Mouse (Mus musculus) forebrain, embryonic 10.5 days (tissue): Measurements from ENCODE around the gene Ccnd3. TPM values are rescaled to one million over a fixed set of nuclear protein-coding genes. Genes with fewer than 3 reads are reported as not detected.

Experiments used
- DNase-seq: peaks from one replicate; pipeline ENCODE4 v3.0.0-alpha.2; 2017; ENCODE audit warnings: low spot score; ENCODE audit errors: extremely low spot score
- H3K27ac ChIP-seq: fragments of 300-500 bp; sonication (generic); 2 replicates; pipeline ENCODE4 v1.5.1; 2016; ENCODE audit warnings: mild to moderate bottlenecking
- H3K27me3 ChIP-seq: fragments of 300-500 bp; sonication (generic); 2 replicates; pipeline ENCODE4 v1.6.1; 2016; ENCODE audit warnings: mild to moderate bottlenecking; ENCODE audit not compliant: poor library complexity, severe bottlenecking
- H3K36me3 ChIP-seq: fragments of 300-500 bp; sonication (generic); replicated peaks from 2 replicates; pipeline ENCODE4 v1.6.1; 2016; ENCODE audit warnings: mild to moderate bottlenecking, moderate library complexity
- H3K4me1 ChIP-seq: fragments of 300-500 bp; sonication (generic); 2 replicates; pipeline ENCODE4 v1.6.1; 2016
- H3K4me3 ChIP-seq: fragments of 300-500 bp; sonication (generic); 2 replicates; pipeline ENCODE4 v1.5.1; 2016; ENCODE audit warnings: mild to moderate bottlenecking, moderate library complexity
- H3K9me3 ChIP-seq: fragments of 300-500 bp; sonication (generic); 2 replicates; pipeline ENCODE4 v1.6.1; 2016; ENCODE audit warnings: mild to moderate bottlenecking, moderate library complexity
- WGBS: fragments of 180-500 bp; shearing (Covaris S2); methylation state at CpG from one replicate; pipeline ENCODE4 v1.1.7; 2016; 5-methylcytosine and 5-hydroxymethylcytosine counted together
- polyA plus RNA-seq: library from polyadenylated mRNA; unstranded; fragments of >200 nt; fragmentation: Nextera tagmentation; extraction: Ambion mirVana; gene quantifications from 2 replicates; pipeline ENCODE4 v1.2.1, GENCODE M21; 2016

Ccnd3 gene
- polyA plus RNA-seq, 1 experiment from 2014 or later = 296 TPM

DNA sequence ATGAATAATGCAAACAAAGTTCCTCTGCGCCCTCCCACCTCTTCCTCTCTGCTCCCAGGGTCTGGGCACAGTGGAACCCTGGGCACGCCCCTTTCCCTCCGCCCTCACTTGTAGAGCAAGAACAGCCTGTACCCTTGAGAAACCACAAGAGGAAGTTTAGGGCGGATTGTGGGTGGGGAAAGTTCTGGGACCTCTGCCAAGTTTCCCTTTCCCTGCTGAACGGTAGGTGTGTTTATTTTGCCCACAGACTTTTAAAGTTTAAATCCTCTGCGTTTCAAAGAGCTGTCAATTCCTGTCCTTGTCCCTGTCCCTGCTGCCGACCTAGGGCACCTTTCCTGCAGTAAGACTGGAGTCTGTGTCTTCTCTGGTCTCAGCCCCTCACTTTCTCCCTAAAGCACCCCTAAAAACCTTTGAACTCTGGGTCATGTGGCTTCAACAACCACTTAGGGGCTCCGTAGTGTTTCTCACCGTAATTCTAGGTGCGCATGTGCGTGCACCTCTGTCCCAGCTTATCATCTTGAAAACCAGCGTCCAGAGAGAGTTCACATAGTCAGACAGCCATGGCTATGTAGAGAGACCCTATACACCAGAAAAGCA, 3.3 kb downstream of the Ccnd3 start:
- no peak overlapping the region for H3K4me3 ChIP-seq
- WGBS = 73% methylated on average over 12 of the region's 12 CpGs

DNA sequence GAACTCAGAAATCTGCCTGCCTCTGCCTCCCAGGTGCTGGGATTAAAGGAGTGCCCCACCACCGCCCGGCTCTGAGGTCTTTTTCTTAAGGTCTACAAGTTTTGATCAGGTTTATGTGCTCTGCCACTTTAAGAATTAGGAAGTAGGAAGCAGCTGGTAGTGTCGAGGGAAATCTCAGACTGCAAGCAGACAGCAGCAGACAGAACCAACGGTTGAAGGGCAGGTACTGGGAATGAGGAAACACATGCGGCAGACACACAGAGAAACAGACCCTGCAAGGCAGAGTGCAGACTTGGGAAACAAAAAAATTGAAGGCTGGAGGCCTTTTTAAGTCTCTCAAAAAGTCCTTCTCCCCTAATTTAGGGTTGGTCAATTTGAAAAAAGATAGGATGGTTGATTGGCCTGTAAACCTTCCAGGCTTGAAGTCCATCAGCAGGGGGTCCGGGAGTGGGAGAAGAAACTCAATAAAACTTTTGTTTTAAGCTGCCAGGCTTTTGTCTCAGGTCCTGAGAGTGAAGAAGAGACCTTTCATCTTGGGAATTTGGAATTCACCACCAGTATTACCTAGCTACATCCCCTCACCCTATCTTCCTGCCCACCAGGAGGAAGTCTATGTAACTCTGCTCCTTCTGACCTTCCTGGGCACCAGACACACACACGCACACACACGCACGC, 4.3 kb downstream of the Ccnd3 start:
- Histone ChIP-seq H3K27ac (no peak overlapping the region), H3K4me3 (no peak overlapping the region), H3K9me3 (no peaks in the 10 kb centered on the region), H3K36me3 (no peaks in the 10 kb centered on the region), H3K27me3 (peaks cover 5% of the 10 kb centered on the region; the same call in 1 of the 2 replicates), H3K4me1 (peaks cover 56% of the 10 kb centered on the region)
- DNase-seq = no peak
- WGBS = 67% methylated on average over 9 of the region's 9 CpGs

More for the DNA sequence above, 3.3 kb downstream of the Ccnd3 start:
- peaks cover 5% of the 10 kb centered on the region; the same call in 1 of the 2 replicates for H3K27me3 ChIP-seq
- peaks cover 55% of the 10 kb centered on the region for H3K4me1 ChIP-seq
- no peak overlapping the region for H3K27ac ChIP-seq
- no peaks in the 10 kb centered on the region for H3K9me3 ChIP-seq
- DNase-seq = no peak
- H3K36me3 ChIP-seq = no peaks in the 10 kb centered on the region

DNA sequence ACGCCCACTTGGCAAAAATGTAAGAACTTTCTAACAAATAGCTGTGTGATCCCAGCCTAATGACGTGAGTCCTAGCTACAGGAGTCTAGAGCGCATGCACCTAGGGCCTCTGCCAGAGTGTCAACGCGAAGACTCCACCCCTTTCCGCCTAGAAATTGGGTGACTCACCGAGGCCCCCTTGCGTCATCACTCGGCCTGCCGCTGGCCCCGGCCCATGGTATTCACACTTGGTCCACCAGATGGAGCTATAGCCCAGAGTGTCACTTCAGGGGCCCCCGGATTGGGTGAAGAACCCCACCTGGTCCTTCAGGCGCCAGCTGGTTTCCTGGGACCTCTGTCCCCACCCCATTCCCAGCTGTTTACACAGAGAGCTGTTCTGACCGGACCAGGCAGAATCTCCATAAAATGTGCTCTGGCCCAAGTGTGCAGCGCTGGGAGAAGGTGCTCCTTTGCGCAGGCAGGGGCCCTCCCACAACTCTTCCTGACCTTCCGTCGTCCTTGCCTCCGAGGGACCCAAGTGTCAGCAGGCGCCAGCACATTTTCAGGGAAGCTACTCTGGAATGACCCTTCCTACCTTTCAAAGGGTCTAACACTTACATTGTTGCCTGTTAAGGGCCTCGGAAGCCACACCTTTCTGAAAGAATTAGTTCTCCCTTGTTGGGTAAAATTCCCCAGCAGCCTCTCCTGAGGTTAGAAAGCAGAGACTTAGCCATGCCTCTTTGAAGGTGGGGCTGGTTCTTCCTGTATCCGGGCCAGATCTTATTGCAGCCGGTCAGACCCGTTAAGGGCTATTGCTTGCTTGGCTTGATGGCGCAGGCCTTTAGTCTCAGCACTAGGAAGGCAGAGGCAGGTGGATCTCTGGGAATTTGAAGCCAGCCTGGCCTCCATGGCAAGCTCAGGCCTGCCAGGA, 6.5 kb downstream of the Ccnd3 start:
- Histone ChIP-seq H3K4me1 (peaks cover 37% of the 10 kb centered on the region), H3K9me3 (no peaks in the 10 kb centered on the region), H3K27me3 (no peaks in the 10 kb centered on the region), H3K4me3 (peak overlapping the region; percentile 42), H3K27ac (peak overlapping the region; percentile 84), H3K36me3 (no peaks in the 10 kb centered on the region)
- WGBS = 18% methylated on average over 25 of the region's 25 CpGs
- DNase-seq = peak; percentile 97

DNA sequence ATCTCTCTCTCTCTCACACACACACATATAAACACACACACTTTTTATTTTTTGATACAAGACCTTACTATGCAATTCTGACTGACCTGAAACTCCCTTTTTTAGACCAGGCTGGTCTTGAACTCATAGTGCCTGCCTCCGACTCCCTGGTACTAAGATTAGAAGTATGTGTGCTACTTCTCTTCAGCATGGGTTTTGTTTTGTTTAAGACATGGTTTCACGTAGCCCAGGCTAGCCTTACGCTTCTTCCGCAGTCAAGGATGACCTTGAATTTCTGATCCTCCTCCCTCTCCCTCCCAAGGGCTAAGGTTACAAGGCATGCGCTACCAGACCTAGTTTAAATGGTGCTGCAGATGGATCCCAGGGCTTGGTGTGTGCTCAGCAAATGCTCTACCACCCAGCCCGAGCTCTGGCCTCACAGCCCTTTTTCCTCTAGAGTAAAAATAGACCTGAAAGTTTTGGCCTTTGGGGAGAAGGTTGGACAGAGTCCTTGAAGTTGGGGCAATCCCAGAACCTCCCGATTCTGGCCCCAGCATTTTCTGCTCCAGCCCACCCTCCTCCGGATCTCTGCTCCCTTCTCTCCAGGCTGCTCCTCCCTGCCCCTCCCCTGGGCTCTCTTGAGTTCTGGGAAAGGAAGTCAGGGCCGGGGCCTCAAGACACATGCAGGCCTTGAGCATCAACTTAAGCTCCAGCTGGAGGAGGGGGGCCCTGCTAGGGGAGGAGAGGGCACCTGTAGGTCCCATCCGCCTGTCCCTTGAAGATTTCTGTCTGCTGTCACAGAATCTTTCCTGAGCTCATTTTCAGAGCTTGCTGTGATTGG, 8.3 kb downstream of the Ccnd3 start:
- Histone ChIP-seq H3K27me3 (no peaks in the 10 kb centered on the region), H3K36me3 (no peaks in the 10 kb centered on the region), H3K27ac (peak overlapping the region; percentile 15), H3K4me1 (peaks cover 42% of the 10 kb centered on the region), H3K4me3 (no peak overlapping the region), H3K9me3 (no peaks in the 10 kb centered on the region)
- DNase-seq = no peak
- 77% methylated on average over 10 of the region's 10 CpGs for WGBS

DNA sequence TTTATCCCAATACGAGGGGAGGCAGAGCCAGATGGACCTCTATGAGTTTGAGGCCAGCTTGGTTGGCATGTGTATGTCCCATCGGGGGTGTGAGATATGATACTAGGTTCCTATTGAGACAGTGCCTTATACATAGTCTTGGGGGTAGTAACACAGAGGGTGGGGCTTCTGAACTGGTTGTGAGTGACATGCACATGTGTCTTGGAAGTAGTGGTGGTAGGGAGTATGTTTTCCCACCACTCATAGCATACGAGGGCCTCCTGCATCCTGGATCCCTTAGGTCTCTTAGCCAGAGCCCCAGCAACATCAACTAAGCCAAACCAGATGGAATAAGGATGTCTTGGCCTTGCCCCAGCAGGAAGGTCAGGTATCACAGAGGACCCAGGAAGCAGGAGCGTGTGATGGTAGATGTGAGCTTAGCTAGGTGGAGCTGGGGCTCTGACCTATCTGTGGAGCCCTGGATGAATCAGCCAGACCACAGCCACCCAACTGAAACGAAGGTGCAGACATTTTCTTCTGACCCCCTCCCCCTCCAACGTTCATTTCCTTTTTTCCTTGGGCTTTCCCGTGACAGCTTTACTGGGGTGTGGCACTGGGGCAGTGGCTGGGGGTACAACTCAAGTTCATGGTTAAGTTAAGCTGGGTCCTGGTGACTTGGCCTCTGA, 10.5 kb downstream of the Ccnd3 start:
- H3K27ac ChIP-seq = no peak overlapping the region
- H3K4me3 ChIP-seq = no peak overlapping the region
- no peaks in the 10 kb centered on the region for H3K36me3 ChIP-seq
- no peak for DNase-seq
- H3K9me3 ChIP-seq = no peaks in the 10 kb centered on the region
- WGBS = 82% methylated on average over 7 of the region's 7 CpGs
- H3K27me3 ChIP-seq = no peaks in the 10 kb centered on the region
- peaks cover 40% of the 10 kb centered on the region for H3K4me1 ChIP-seq

DNA sequence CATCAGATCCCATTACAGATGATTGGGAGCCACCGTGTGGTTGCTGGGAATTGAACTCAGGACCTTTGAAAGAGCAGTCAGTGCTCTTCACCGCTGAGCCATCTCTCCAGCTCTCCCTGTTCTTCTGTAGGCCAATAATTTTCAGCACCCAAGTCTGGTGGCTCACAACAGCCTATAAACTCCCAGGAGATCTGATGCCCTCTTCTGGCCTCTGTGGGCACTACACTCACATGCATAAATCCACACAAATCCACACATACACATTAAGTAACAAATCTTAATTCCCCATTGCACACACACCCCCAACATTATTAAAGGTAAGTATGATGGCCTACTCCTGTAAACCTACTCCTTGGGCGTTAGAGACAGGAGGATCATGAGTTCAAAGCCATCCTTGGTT, 11.4 kb downstream of the Ccnd3 start:
- H3K27ac ChIP-seq = no peak overlapping the region
- DNase-seq = no peak
- H3K9me3 ChIP-seq = no peaks in the 10 kb centered on the region
- no peaks in the 10 kb centered on the region for H3K36me3 ChIP-seq
- 95% methylated on average over 3 of the region's 3 CpGs for WGBS
- H3K27me3 ChIP-seq = no peaks in the 10 kb centered on the region
- peaks cover 40% of the 10 kb centered on the region for H3K4me1 ChIP-seq
- H3K4me3 ChIP-seq = no peak overlapping the region

DNA sequence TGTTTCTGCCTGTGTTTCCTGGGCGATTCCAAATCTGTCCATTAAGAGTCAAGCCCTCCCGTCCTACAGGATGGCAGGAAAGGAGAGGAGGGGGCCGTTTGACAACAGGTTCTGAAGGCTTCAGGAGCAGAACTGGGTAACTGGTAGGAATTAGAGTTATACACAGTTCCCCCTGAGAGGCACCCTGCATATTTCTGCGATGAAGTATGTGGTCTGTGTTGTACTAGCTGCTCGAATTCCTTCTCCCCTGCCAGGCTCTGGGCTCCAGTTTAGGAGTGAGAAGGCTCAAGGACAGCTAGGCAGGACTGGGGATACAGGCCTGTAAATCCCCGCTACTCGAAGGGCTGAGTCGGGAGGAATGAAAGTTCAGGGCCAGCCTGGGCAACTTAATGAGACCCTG, 13.4 kb downstream of the Ccnd3 start:
- Histone ChIP-seq H3K4me1 (peaks cover 49% of the 10 kb centered on the region), H3K36me3 (no peaks in the 10 kb centered on the region), H3K27me3 (no peaks in the 10 kb centered on the region), H3K4me3 (peak overlapping the region; percentile 5; the same call in 1 of the 2 replicates), H3K9me3 (no peaks in the 10 kb centered on the region), H3K27ac (peak overlapping the region; percentile 83)
- WGBS = 46% methylated on average over 8 of the region's 8 CpGs
- no peak for DNase-seq

DNA sequence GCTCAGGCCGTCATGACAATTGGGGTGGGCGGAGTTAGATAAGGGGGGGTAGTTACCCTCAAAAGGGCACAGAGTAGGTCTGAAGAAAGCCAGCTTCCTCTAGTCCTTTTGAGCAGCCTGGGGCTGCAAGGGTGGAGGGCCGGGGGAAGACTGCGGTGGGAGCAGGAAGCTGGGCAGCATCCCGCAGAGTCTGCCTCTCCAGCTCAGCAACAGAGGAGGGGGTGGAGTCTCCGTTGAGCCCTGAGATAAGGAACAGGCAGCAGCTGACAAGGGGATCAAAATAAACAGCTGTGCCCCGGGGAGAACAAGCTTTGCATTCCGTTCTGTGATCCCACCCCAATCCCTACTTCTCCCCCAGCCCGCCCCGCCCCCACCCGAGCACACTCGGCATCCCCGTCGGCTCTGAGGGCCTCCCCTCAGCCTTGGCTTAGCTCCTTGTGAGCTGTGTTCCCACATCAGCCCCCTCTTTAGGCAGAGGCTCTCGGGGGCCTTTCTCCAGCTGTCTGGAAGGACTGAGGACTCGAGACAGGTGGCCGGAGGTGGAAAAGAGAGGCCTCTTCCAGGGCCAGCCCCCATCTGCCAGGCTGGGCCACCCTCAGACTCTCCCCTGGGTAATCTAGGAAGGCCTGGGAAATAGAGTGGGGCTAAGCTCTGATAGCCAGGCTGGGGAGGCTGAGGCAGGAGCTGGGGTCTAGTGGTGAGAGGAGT, 16.9 kb downstream of the Ccnd3 start:
- Histone ChIP-seq H3K36me3 (no peaks in the 10 kb centered on the region), H3K4me3 (peak overlapping the region; percentile 45), H3K27me3 (no peaks in the 10 kb centered on the region), H3K9me3 (no peaks in the 10 kb centered on the region), H3K27ac (peak overlapping the region; percentile 93), H3K4me1 (peaks cover 49% of the 10 kb centered on the region)
- 2% methylated on average over 16 of the region's 17 CpGs for WGBS
- peak; percentile 82 for DNase-seq

DNA sequence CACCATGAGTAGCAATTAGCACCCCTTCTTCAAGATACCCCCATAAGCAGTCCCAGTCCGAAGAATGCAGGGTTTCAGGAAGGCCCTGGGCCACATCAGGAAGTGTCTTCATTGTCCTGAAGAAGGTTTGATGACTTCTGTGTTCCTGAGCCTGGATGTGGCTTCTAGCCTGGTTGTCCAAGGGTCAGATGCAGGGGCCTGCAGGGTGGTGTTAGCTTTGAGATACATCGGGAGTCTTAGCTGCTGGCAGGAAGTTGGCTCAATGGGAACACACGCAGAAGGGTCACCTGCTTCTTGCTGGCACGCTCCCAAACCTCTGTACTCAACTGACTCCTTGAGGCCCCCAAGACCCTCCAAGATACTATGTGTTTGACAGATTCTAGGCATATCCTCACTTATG, 17.7 kb downstream of the Ccnd3 start:
- 74% methylated on average over 4 of the region's 4 CpGs for WGBS
- Histone ChIP-seq H3K4me1 (peaks cover 56% of the 10 kb centered on the region), H3K27ac (peak overlapping the region; percentile 93), H3K9me3 (no peaks in the 10 kb centered on the region), H3K27me3 (no peaks in the 10 kb centered on the region), H3K4me3 (peak overlapping the region; percentile 45; the same call in 1 of the 2 replicates), H3K36me3 (no peaks in the 10 kb centered on the region)
- no peak for DNase-seq

DNA sequence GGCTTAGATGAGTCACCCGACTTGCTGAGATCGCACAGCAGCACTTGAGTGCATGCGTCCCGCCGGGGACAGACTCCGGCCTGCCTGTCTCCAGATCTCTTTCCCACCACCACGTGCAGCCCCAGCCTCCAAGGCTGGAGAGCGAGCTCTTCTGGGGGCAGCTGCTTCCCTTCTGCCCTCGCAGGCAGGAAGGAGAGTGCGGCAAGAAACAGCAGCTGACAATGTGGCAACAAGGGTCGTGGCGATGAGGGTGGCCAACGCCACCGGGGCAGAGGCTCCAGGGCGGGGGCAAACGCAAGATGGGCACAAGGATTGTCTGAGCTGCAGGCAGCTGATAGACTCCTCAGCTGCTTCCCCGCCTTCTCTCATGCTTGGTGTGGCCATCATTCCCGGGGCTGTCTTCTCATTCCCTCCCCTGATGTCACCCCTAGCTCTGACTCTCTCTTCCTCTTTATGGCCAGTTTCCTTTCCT, 18.4 kb downstream of the Ccnd3 start:
- Histone ChIP-seq H3K36me3 (no peaks in the 10 kb centered on the region), H3K27ac (peak overlapping the region; percentile 93), H3K4me1 (peaks cover 56% of the 10 kb centered on the region), H3K4me3 (no peak overlapping the region), H3K27me3 (no peaks in the 10 kb centered on the region), H3K9me3 (no peaks in the 10 kb centered on the region)
- no peak for DNase-seq
- WGBS = 72% methylated on average over 18 of the region's 18 CpGs

DNA sequence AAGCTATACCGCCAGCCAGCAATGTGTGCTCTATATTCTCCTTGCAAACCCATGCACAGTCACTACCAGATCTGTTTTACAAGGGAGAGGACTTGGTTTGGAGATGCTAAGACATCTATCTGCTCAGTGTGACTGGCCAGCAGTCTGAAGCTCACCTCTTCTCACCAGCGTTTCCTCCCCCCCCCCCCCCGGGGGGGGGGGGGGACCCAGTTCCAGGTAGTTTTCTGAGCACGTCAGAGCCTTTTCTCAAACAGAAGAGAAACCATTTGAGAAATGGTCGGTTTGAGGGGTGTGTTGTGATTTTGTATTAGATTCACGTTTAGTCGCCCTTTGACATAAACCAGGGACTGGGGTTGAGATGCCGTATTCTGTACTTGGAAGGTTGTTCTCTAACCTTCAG, 19.2 kb downstream of the Ccnd3 start:
- DNase-seq = no peak
- H3K9me3 ChIP-seq = no peaks in the 10 kb centered on the region
- H3K36me3 ChIP-seq = no peaks in the 10 kb centered on the region
- 77% methylated on average over 8 of the region's 8 CpGs for WGBS
- no peak overlapping the region for H3K27ac ChIP-seq
- no peak overlapping the region for H3K4me3 ChIP-seq
- no peaks in the 10 kb centered on the region for H3K27me3 ChIP-seq
- peaks cover 59% of the 10 kb centered on the region for H3K4me1 ChIP-seq
